Mouse (Mus musculus) cortical plate, adult 2 months (tissue): ENCODE data around the gene Ccdc190.

Experiments
- CTCF ChIP-seq: fragments of 200-500 bp; IDR thresholded peaks from 2 replicates; pipeline ENCODE4 v1.5.1; 2011; ENCODE audit warnings: mild to moderate bottlenecking, control low read depth, low read length; ENCODE audit not compliant: insufficient read depth; ENCODE audit errors: extremely low read depth
- POLR2A ChIP-seq: fragments of 200-500 bp; IDR thresholded peaks from 2 replicates; pipeline ENCODE4 v1.6.1; 2011; ENCODE audit warnings: mild to moderate bottlenecking, low read length, control low read depth; ENCODE audit not compliant: insufficient read depth; ENCODE audit errors: extremely low read depth

DNA sequence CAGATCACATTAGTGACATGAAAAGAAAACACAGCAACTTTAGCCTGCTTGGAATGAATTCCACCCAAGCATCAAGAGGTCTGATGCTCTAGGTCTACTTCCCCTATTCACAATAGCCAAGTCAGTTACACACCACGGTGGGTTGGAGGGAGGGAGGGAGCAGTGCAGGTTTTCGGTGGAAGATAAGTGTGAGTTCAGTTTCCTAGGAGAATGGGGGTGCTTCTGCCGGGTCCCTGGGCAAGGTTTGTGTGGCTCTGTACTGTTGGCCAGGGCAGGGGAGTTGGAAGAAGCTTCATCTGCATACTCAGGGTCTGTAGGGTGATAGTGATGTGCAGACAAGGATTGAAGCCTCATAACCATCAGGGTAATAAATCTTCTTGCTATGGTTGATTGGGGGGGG is 17.6 kb downstream of the Ccdc190 start:
- TF ChIP-seq CTCF (no peak), POLR2A (no peak)
